Mouse (Mus musculus) left cerebral cortex, adult 9 months (tissue): Measurements from ENCODE around the gene Pigx.

ENCODE experiments used
- DNase-seq, 2 experiments: peaks; one replicate each; pipeline ENCODE4 v3.0.0; 2022; ENCODE audit warnings: low spot score in 2 of 2

The Pigx gene

DNA sequence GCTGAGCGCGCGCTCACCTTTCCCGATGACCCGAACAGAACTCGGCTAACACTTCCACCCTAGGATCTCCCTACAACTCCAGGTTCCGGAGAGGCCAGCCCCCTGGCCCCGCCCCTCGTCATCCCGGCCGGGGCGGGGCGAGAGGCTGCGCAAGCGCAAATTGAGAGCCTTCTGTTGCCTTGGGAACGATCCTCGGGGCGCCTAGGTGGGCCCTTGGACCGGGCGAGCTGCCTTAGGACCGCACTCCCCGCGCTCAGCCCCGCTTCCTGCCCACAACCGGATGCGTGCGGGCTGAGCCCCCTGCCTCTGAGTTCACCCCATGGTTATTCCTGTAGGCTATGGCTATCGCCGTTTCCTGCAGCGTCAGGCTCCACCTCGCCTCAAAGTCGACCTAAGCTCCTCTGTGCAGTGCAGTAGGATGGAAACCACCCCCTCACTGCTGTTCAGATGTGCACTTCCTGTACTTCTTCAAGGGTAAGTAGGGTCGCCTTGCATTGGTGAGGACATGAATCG, at the start of gene Pigx, which contains the start of gene Cep19:
TSS of gene Pigx (minus strand) at position 103 of the 513 bp plus-strand sequence.
TSS of gene Cep19 (plus strand) at position 163 of the 513 bp plus-strand sequence.
- peak; percentile 68 to 88 for DNase-seq

DNA sequence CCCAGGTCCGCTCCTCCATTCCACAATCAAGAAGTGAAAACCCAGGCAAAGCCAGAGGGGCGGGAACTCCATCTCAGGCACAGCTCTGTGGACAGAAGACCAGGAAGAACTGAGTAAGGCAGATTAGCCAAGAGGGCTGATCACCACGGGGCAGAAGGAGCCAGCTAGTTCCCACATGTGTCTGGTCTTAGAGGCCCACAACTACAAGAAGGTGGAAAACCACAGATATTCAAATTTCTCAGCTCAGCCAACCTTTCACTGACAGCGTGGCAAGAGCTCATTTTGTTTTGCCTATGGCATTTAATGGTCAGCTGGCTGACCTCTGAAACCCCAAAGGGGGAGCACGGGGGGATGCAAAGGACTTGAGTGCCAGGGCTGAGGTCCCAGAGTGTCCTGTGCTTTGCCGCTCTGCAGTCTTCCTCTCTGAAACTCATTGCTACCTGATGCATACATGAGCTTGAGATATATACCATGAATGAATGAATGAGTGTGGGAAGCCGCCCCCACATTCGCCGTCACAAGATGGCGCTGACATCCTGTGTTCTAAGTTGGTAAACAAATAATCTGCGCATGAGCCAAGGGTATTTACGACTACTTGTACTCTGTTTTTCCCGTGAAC, 48.2 kb upstream of the Pigx start:
- DNase-seq, result no peak

DNA sequence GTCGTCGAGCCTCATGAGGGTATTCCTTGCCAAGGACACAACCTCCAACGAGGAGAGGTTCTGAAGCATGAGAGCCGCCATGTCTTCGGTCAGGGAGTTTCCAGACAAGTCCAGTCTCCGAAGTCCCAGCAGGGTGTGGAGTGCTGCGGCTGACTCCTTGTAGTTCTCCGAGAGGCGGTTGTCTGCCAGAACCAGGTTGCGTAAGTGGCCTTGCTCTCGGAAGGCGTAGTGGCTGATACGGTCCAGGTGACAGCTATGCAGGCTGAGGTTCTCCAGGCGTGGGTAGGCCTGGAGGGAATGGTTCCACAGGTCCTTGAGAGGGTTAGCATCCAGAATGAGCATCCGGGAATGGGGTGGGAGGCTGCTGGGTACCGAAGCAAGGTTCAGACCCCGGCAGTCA, 45.1 kb upstream of the Pigx start:
- no peak for DNase-seq

DNA sequence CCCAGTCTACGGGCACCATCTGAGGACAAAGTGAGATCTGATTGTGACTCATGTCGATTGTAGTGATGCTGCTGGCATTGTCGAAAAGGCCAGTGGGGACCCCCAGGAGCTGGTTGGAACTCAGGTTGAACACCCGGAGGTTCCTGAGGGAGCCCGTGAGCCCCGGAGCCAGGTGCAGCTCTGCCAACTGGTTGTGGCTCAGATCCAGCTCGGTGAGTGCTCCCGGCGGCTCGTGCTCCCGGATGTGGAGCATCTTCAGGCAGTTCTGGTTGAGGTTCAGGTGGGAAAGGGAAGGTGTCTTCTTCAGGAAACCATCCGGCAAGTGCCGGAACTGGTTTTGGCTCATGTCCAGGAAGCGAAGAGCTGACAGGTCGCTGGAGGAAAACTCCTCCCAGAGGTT, 44.2 kb upstream of the Pigx start:
- DNase-seq, result no peak

DNA sequence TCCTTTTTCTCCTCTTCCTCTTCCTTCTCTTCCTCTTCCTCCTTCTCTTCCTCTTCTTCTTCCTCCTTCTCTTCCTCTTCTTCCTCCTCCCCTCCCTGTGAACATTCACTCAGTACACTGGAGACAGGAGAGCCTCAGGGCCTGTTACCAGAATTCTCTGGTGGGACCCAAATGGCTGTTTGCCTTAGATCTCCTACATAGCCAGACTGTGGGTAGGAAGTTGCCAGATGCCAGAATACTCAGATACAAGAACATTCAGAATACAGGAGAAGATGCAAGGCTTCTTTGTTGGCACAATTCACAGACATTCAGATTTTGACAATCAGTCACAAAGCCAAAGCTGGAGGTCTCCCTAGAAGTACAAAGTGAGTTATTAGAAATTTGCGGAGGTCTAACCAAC, 39.4 kb upstream of the Pigx start:
- peak in 1 of 2 experiments; percentile 43 for DNase-seq

DNA sequence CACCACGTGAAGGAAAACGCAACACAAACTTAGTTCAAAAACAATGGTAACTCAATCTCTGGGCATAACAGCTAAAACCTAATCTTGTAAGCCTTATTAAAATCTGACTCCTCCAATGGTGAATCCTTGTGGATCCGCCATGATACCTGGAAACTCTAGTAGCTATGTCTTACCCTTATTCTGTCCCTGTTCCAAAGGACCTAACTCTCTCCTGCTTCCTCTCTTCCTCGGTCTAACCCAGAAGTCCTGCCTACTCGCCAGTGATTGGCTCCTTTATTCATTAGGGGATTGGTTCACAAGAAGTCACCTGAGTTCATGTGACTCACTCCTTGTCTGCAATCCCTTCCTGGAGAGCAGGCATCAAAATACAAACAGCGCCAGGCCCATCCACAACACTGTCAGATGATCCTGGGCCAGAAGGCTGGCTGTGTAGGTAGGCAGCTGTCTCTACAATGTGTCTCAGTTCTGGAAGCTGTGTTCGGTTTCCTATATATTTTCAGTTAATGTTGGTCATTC, 36.4 kb upstream of the Pigx start:
- DNase-seq, result no peak

DNA sequence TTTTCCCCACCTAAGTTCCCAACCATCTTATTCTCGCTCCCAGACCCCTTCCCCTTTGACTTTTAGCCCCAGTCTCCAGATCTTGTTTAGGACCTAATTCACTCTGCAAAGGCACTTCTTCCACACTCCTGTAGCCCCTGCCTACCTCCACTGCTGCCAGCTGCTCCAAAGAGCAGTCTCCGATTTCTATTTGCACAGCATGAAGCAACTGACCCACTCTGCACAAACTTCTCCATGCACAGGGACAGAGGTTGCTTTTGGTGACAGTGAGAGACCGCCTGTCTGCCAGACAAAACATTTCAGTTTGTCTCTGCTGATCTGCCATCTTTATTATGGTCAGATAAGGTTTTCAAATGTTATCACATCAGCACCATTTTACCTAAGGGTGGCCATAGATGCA, 33.6 kb upstream of the Pigx start:
- no peak for DNase-seq

DNA sequence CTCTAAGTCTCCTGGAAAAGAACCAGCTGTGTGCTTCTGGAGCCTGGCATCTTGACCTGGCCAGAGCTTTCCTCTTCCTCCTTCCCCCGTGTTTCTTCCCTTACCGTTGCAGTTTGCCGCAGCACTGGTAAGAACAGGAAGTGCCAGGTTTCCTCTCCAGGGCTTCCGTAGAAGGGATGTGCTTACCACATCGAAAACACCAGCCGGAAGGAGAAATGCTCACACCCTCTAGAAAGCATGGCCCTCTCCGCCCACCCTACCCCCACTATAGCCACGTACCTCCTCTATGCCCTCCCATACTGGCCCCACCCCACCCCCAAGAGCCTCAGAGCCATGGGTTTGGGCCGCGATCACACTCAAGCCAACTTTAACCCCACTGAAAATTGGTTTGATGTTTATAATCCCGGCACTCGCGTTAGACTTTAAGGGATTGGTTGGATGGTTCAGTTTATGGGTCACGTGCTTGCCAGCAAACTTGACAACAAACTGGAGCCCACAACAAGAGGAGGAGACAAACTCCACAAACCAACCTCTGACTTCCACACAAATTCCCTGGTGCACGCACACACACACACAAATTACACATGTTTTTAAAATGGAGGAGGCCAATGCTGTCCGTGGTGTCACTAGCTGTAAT, 30.8 kb upstream of the Pigx start:
- DNase-seq, result no peak

DNA sequence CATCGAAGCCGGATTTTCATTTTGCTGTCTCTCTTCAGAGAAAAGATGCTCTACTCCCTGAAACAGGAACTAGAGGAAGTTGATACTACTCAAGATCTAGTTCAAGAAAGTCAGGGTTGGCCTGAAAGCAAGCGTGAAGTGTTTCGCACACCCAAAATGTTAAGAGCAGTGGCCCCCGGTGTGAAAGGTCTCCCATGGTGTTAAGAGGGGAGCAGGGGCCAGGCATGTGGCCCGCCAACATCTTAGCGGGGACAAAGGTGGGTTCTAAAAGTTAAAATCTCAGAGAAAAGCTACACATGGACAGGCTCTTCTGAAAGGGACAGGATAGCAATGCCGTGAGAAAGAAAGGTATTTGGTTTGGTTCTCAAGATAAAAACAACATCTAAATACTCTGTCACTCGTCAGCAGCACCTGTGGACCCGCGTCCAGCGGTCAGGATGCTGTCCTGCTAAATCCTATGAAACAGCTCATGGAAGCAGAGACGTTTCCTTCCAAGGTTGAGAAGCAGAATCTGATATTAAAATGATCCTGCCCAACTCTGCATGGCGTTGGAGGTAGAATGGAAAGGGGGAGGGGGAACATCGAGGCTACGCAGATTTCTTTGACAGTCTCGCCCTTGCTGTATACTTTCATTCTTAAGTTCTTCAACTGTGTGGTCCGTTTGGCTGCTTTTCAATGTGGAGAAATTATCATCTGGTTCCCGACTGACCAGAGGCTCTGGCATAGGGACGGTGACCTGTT, 30.1 kb upstream of the Pigx start:
- DNase-seq, result no peak

DNA sequence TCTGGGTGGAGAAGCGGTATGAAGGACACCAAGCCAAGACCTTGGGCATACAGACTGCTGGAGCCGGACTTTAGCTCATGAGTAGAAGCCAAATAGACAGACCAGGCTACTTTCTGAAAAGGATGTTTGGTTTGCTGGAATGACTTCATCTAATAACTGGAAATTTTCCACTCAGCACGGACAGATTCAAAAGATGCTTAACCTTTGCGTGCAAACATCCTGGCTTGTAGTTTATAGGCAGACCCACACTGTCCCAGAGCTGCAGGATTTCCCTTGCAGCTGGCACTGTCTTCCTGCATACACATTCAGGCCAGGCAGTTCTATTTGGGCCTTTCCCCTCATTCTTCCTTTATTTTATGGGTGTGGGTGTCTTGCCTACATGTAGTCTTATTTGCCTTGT, 27.5 kb upstream of the Pigx start:
- DNase-seq, result no peak

DNA sequence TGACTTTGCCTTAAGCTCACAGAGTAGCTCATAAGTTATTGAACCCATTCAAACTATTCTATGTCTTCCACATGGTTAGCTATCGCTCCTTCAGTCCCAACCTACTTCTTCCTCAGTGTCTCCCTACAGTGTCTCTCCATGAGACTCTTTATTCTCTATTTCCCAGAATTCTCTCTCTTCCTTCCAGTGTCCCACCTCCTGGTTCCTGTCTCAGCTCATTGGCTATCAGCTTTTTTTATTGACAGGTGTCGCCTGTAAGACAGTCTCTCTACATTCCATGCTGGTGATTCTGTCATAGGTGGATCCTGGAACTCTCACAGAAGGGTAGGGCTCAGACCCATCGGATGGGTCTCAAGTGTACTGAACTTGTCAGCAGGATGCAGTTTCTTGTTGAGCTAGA, 25.8 kb upstream of the Pigx start:
- DNase-seq, result no peak

DNA sequence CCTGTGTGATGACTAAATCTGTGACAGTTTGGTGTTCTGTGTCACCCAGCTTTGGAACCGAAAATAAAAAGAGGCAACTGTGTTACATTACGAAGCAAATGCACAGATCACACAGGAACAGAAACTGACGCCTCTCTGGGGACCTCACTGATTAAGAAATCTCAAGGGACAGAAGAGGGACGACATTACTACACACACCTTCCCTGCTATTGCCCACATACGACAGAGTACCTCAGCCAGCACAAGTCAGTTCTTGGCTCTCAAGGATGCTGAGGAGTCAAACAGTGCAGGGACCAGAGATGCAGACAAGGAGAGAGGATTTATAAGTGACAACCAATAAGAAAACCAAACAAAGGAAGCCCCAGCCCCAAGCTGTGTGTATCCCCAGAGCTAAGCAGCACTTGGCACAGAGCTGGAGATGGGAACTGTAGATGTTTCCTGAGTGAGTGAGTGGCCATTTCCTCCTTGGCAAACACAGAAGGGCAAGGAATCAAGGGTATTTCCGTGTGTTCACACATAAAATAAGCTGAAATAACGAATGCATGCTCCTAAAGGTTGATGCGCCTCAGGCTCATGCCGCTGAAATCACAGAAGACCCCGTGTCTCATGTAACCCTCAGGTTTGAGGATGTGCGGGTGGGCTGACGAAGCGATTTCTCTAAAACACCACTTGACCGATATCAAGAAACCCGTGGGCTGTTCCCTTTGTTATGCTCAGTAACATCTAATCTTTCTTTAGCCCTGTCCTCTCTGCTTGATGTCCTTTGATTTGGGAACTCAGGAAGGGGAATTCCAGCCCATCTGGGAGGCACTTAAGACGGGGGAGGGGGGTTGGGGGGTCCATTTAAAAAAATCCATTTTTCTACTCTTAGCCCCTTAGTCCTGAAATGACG, 25.1 kb upstream of the Pigx start:
- no peak for DNase-seq

DNA sequence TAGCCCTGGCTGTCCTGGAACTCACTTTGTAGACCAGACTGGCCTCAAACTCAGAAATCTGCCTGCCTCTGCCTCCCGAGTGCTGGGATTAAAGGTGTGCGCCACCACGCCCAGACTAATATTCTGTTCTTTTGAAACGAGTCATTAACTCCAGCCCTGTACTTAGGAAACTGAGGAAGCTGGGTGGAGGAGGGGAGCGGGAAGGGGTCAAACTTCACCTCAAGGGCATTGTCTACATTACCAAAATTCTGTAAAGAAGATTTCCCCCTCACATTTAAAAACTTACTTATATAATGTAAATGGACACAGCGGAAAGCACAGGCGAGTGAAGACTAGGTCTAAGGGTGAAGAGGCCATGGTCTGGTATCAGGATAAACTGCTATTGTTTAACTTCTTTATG, 24.5 kb upstream of the Pigx start:
- no peak for DNase-seq

DNA sequence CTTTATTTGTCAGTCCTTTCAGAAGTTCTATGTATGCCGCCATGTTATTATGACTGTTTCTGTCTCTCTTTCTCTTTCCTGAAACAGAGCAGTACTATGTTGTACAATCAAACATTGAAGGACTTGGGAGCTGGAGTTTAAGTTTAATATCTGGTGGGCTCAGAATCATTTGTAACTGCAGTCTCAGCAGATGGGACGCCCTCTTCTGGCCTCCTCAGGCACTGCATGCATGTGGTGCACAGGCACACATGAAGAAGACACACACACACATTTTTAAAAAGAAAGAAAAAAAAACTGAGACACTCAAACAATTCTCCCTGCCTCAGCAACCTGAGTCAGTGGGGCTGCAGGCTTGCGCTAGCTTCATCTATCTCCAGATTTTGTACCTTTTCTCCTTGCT, 20.9 kb upstream of the Pigx start:
- DNase-seq, result no peak

DNA sequence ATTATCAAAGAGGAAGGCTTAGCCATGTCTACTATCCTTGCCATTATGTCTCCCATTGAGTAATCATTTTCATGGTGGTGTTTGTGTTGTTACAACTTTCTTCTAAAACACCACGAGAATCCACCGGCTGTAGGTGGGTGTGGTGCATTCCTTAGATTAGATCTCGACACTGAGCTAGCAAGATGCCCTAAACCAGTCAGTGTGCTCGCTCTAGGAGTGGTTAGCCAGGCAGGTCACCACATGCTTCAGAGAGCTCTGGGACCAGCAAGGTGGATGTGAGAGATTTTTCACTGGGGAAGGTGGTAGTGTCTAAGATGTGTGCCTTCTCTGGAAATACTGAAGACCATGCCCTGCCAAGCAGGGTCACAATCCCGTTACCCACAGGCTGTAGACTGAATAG, 16.6 kb upstream of the Pigx start:
- no peak for DNase-seq

DNA sequence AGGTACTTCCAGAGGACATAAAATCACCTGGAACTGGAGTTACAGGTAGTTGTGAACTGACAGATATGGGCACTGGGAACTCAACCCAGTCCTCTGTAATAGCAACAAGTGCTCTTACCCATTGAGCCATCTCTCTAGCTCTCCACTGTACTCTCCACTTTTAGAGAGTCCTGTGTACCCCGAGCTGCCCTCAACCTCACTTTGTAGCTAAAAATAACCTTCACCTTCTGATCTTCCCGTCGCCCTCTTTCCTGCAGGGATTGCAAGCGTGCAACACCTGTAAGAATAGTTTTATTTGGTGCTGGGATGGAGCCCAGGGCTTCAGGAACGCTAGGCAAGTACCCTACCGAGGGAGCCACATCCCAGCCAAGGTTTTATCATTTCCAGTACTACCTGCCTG, 16.2 kb upstream of the Pigx start:
- no peak for DNase-seq

DNA sequence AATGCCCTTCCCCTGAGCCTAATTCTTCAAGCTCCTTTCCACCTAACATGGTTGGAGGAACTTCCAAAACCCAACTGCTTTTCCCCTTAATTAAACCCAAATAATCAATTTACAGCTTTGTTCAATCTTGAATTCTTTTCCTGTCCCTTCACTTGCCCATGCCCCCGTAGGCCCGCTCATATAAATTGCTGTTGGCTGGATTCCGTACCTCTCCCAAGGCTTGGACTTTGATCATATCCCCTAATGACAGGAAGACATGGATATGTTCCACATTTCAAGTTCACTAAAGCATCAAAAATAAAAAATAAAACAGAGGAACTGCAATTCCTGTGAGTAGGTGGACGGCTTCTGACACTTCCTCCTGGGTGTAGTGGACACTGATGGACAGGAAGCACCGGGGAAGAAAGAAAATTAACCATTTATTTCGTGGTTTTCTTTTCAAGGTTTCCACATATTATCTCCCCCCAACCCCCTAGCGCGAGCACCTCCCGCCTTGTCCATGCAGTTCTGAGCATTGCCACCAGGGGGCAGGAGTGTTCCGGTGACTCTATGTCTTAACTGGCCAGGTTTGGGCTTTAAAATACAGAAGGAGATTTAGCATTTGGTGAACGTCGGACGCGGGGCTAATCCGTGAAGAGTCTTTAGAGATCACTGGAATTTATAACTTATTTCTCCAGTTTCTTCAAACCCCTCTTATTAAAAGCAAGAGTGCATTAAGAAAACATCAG, 15.6 kb upstream of the Pigx start:
- peak in 1 of 2 experiments; percentile 84 for DNase-seq

DNA sequence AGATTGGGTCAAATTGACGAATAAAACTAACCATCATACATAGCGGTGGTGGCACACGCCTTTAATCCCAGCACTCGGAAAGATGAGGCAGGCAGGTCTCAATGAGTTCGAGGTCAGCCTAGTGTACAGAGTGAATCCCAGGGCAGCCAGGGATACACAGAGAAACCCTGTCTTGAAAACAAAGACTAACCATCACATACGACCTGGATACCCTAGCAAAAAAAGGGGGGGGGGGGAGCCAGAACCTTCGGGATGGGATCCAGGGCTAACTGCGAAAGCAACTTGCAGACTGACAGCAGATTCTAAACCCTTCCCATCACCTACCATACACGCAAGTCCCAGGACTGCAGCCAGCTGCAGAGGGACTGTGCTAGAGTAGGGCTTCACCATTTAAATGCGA, 14.9 kb upstream of the Pigx start:
- DNase-seq, result no peak

DNA sequence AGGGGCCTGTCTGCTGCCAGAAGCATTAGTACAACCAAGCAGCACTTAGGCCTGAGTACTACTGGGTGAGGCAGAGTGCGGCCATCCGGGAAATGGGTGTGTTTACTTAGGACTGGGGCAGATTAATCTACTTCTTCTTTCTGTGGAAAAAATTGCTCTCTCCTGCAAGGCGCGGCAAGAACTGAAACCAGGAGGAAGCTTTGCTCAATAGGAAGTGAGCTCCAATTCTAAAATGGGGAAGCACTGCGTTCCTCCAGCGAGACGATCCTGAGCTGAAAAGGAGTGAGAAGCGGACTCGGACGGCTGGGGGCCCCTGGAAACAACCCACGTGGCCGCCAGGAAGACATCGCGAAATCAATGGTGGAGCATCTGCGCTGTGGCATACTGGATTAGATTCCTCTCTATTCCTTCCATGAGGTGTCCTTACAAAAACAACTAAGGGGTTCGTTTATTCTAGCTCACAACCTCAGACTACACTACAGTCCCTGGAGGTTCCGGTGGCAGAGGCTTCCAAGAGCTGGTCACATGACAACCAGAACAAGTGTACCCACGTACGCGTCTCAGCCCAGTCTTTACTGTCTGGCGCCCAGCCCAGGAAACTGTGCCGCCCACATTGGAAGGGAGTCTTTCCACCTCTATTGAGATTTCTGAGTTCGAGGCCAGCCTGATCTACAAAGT, 14.1 kb upstream of the Pigx start:
- DNase-seq, result peak in 1 of 2 experiments; percentile 70

DNA sequence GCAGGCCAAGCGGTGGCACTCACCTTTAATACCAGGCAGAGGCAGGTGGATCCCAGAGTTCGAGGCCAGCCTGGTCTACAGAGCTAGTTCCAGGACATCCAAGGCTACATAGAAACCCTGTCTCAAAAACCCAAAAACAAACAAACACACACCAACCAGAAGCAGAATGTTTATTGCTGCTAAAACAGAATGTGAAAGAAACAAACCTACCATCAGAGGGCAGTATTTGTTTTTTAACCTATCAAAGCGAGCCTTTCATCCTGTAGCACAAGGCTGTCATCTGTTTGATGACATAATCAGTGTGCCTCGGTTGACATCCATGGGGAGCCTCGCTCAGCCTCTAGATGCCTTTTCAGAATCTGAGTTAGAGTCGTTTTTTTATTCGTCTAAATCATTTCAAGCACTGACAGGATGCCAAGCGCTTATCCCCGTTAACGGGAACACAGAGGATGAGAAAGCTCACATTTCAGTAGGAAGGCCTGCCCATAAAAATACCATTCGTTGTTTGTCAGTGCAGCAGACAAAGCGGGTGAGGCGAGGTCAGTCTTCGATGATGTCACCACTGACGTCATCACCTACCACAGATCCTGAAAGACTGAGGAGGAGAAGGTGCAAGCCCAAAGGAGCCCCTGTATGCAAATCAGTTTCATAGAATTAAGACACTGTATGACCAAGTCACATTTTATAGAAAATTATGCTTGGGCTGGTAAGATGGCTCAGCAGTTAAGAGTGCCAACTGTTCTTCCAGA, 11.6 kb upstream of the Pigx start:
- DNase-seq, result no peak
